Mouse (Mus musculus) left cerebral cortex, postnatal 14 days (tissue): ENCODE data around the gene Spag9. TPM values are rescaled to one million over a fixed set of nuclear protein-coding genes. Genes with fewer than 3 reads are reported as not detected.

Experiments
- DNase-seq, 2 experiments: peaks; one replicate each; pipeline ENCODE4 v3.0.0; 2021 to 2022; ENCODE audit warnings: low spot score in 2 of 2, mixed read lengths in 1 of 2
- intact Hi-C: fragments of 180-260 bp; cut with DNase I; formaldehyde crosslinking; loops from one replicate; pipeline ENCODE4 v1.15.1; 2025
- long read RNA-seq, 2 experiments: library from polyadenylated mRNA; stranded (forward); transcript quantifications; one replicate each; pipeline ENCODE4 v2.0.0; 2021
- total RNA-seq, 2 experiments: library from RNA; stranded (reverse); gene quantifications; 2 replicates each; pipeline ENCODE4 v1.2.3; 2021

Spag9 gene
- total RNA-seq: 100 to 1,000 TPM; 257 to 273 TPM
- long read RNA-seq, experiment 1, full-length matches to known transcripts: 4 of 40 reads
- long read RNA-seq, experiment 1, partial matches to known transcripts: 11 of 40 reads
- long read RNA-seq, experiment 1, other reads (novel, unspliced or antisense): 25 of 40 reads
- long read RNA-seq, experiment 2, full-length matches to known transcripts: 3 of 50 reads
- long read RNA-seq, experiment 2, partial matches to known transcripts: 27 of 50 reads
- long read RNA-seq, experiment 2, other reads (novel, unspliced or antisense): 20 of 50 reads

DNA sequence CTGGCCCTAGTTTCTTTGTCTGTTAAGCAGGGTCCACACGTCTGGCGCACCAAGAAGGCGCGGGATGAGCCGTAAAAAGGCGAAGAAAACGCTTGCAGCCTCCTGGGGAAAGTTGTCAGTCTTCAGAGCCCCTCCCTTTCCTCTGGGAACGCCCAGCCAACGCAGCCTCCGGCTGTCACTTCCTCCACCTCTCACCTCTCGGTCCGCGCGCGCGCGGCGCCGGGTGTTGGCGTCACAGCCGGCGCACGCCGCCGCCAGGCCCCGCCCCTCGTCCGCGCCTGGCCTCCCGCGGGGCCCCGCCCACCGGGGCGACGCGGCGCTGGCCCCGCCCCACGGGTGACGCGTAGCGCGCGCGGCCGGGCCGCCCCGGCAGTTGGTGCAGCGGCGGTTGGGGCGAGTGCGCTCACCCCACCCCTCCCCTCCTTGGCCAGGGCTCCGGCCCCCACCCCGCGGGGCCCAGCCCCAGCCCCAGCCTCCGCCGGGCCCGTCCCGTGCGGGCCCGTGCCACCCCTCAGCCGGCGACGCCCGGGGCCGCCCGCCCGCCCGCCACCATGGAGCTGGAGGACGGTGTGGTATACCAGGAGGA lies at the start of gene Spag9:
Gene Spag9, plus strand, starts transcription at position 372 of the 586 bp plus-strand sequence.
- intact Hi-C loops: loop anchor here (2.0 kb wide), 1 partner anchor 27 kb away; the partner anchor contains the start of genes Gm20390 and Nme1
- DNase-seq: peak; percentile 91

DNA sequence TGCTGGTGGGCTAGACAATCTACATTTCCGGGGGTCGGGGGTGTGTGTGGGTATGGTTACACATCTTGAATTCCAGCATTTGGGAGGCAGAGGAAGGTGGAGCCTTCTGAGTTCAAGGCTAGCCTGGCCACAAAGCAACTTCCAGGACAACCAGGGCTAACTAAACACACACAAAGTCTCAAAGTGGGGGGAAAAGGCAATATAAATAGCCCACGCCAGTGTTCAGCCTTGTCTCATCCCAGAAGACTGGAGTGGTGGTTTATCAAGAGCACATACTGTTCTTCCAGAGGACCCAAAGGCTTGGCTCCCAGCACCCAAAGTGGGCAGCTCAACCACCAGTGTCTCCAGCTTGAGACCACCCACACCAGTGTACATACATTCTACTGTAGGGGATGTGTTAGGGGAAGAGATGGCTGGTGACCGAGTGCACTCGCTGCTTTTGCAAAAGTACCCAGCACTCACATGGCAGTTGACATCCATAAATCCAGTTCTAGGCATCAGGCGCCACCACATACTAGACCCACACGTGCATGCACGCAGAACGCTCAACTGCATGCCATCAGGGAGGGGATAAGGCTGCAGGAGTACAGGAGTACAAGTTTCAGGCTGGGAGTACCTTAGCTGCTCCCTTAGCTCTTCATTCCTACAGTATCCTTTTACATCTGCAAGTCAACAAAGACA lies 46.9 kb upstream of the Spag9 start:
- intact Hi-C loops: no loop called here

DNA sequence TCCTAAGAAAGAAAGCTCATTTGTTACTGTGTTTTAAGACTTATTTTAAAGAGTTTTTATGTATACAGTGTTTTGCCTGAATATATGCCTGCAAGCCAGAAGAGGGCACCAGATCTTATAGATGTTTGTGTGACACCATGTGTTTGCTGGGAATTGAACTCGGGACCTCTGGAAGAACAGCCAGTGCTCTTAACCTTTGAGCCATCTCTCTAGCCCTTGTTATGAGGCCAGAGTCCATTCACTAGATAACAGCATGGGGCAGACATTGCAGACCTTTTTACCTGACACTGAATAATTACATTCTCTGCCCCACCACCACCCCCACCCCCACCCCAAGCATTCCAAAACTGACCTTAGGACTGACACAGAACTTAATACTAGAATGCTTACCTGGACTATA lies 45.8 kb upstream of the Spag9 start:
- no peak for DNase-seq
- intact Hi-C loops: no loop called here

More for the DNA sequence above, 46.9 kb upstream of the Spag9 start:
- no peak for DNase-seq

DNA sequence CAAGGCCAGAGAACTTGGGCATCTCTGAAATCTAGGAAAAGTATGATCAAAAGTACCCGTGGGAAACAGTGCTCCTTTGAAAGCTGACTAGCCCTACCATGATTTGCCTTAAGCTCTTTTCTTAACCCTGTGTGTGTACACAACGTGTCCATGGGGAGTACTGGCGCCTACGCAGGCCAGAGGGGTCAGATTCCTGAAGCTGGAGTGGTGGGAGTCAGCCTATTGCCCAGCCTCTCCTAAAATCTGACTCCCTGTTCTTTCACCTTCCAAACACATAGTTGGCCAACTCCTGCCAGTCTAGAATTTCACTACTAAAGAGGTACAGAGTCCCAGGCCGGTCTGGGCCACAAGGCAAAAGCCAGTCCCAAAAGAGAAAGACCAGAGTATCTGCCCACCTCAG lies 43.5 kb upstream of the Spag9 start:
- DNase-seq: no peak
- intact Hi-C loops: no loop called here

DNA sequence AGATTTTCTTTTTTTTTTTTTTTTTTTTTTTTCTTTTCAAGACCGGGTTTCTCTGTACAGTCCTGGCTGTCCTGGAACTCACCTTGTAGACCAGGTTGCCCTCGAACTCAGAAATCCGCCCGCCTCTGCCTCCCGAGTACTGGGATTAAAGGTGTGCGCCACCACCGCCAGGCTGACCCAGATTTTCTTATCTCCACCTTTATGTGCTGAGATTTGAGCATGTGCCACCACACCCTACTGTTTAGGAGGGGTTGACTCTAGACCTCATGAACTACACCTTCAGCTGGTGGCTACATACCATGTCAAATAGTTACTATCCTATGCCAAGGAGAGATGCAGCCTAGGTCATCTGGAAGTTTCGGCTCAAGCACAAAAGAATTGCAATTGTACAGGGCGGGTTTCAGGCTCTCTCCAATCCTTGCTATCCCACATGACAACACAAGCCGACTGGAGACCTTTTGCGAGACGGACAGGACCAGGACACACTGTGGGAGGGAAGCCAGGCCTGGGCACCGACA lies 41.1 kb upstream of the Spag9 start:
- no peak for DNase-seq
- intact Hi-C loops: no loop called here

DNA sequence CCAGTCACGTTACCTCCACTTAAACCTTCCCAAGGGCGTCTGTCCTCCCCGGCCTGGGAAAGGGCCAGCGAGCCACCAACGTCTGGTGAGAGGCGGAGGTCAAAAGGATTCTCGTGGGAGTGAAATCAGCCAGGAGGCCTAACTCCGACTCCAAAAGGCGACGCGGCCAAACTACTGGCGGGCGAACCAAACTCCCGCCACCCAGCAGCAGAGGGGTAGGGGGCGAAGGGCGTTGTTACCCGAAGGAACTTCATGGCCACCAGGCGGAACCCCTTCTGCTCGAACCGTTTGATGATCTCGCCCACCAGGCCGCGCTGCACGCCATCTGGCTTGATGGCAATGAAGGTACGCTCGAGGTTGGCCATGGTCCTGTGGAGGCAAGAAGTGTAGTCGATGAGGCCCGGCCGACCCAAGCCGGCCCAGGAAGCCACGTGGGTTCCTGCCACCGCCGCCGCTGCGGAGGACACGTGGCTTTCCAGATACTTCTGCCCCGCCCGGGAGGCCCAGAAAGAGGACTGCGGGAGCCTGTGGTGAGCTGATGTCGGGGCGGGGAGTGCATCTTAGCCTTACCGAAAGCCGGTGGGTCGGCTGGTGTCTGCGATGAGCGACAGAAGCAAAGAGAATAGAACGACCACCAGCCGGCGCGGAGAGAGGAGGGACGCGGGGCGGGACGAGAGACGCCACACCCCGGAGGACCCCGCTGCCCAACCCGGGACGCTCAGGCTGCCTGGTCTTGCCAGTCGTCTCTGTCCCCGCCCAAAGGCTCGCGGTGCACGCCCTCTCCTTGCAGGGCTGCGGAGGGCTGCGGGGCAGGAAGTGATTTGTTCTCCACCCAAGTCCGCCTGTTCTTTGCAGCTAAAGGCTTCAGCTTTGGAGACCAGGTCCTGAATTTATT lies 40.4 kb upstream of the Spag9 start:
- DNase-seq: peak; percentile 79 to 87
- intact Hi-C loops: no loop called here

DNA sequence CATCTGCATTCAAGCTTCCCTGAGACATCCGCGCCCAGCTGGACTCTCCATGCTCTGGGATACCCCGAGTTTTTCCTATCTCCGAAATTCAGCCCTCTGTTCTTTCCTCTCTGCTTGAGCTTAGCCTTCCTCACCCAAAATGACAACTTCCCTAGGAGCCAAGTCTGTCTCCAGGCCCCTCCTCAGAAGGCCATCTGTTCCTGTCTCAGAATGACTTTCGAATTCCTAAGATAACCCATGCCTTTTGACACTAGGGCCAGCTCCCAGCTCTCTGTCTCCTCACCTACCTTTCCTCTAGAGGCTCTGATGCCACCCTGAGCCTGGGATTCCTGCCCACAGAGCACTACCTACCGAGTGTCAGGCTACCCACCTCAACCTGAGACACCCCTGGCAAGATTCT lies 39.7 kb upstream of the Spag9 start, which contains the start of gene Nme2:
Gene Nme2, minus strand, starts transcription at position 101 of the 400 bp plus-strand sequence.
- no peak for DNase-seq
- intact Hi-C loops: no loop called here

DNA sequence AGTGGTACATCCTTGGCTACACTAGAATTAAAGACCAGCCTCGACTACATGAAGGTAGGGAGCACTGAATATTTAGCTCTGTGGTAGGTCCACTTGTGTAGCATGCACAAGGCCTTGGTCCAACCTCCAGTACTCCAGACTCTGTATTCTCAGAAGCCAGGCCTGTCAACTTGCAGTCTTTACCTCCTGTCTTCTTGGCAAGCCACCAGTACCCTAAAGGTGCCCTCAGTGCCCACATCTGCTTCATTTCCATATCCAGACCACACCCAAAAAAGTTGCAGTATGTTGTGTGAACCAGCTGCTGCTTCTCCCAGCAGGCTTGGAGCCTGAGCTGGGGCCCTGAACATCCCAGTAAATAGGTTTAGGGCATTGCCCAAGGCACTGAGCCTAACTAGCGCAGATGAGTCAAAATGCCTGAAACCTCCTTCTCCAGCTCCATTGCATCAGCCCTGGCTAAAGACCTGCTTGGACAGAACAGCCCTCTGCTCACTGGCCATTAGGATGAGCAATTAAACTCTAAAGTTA lies 38.8 kb upstream of the Spag9 start:
- intact Hi-C loops: no loop called here
- no peak for DNase-seq

DNA sequence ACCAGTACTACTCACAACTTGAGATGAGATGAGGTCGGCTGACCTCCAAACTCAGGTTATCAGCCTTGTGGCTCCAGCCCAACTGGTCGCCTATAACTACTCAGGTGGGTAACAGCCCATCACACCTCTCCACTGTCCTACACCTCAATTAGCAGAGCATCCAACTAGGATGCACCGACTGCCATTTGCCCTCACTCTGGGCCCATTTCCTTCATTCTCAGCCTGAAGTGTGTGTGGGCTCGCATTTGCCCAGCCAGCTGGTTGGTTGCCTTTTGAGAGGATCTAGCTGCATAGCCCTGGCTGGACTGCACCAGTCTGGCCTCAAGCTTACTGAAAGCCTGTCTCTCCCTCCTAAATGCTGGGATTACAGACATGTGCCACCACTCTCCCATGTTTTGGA lies 38.1 kb upstream of the Spag9 start:
- DNase-seq: no peak
- intact Hi-C loops: no loop called here

DNA sequence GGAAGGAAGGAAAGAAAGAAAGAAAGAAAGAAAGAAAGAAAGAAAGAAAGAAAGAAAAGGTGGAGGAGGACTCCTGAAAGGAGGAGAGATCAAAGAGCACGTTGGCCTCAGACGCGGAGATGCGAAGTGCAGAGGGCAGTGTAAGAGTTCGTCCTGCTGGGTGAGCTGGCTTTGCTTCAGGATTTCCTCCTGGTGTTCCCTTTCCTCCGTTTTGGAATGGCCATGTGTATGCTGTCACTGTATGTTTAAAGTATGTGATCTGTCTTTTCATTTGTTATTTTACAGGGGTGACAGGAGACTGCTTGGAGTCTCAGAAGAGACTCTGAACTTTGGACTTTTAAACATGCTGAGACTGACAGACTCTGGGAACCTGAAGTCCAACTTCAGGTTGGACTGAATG lies 34.4 kb upstream of the Spag9 start:
- intact Hi-C loops: loop anchor here (10.0 kb wide), 1 partner anchor 263 kb away; no protein-coding TSS in a partner anchor
- DNase-seq: no peak

DNA sequence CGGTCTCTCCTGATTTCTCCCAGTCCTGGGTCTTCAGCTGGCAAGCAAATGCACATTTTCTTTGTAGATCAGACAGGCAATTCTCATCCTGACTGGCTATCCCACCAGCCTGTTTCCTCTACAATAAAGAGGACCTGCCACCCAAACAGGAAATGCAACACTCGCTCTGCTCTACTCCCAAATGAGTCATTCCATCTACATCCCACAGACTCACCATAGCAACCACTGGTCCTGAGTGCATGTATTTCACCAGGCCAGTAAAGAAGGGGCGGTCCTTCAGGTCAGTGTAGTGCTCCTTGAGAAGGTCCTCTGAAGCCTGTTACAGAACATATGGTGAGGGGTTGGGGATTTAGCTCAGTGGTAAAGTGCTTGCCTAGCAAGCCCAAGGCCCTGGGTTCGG lies 32.9 kb upstream of the Spag9 start:
- no peak for DNase-seq
- intact Hi-C loops: loop anchor here (10.0 kb wide), 1 partner anchor 262 kb away; no protein-coding TSS in a partner anchor

DNA sequence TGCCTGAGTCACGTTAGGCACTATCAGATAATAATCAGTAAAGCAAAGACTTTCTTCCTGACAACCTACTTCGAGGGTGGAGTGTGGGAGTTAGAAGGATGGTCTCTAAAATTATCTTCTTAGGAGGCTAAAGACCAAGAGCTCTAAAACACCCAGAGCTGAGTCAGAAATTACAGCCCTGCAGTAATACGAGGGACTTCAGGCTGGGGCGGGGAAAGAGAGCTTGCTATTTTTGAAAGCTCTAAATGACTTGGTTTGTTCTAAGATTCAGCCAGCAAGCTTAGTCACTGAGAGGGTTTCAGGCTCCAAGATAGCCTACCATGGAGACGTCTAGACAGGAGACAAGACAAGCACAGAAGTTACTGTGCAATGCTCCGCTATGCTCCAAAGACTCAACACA lies 30.5 kb upstream of the Spag9 start:
- no peak for DNase-seq
- intact Hi-C loops: loop anchor here (10.0 kb wide), 1 partner anchor 259 kb away; no protein-coding TSS in a partner anchor

DNA sequence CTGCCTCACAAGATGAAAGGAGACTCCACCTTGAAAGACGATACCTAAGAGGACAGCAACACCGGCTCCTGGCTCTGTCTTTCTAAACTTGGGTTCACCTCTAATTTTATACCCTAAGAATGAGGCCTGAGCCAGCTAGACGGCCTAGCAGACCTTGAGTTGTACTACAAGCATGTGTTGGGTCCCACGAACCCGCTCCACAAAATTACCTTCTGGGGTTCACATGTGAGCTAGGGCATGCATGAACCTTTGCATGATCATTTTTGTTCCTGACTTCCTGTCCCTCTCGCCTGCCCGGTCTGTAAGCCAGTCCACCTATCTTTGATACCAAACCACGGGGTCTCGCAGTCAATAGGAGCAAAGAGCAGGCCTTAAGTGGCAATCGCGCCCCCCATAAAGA lies 28.5 kb upstream of the Spag9 start:
- DNase-seq: no peak
- intact Hi-C loops: loop anchor here (10.0 kb wide), 1 partner anchor 257 kb away; no protein-coding TSS in a partner anchor

DNA sequence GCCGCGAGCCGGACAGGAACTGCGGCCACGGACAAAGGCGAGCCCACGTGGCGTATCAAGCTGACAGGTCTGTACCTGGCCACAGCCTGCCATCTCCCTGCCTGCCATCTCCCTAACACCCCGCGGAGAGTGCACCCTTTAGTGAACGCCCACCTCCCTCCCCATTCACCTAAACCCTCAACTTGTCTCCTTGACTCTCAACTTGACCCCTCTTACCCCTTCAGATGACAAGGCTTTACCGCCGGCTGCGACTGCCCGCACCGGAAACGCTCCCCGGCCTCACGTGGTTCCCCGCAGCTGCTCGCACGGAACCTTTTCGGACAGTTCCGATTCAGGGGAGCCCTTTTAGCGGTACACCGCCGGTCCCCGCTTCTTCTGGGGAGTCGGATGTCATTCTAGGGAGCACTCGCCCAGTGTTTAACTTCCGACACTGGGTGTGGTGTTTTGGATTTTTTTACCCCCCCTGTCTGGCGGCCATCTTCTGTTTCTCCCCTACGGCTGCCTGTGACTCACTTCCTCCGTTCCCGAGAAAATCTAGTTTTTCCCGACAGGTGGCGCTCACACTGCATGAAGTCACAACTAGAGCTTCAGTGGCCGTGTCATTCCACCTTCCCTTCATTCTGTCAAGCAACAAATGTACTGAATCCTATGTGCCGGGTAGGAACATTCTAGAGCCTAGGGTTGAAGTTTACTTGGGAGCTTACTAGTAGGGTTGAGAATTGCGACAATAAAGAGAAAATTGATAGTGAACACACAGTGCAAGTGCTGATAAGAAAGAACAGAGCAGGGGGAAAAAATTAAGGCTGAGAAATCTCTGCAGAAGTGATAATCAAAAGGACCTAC lies 27.7 kb upstream of the Spag9 start, which contains the start of the genes Gm20390 and Nme1:
Gene Gm20390, minus strand, starts transcription at position 289 of the 843 bp plus-strand sequence.
Gene Nme1, minus strand, starts transcription at position 517 of the 843 bp plus-strand sequence.
- intact Hi-C loops: loop anchor here (2.0 to 10.0 kb wide), 3 partner anchors 27 to 257 kb away; no protein-coding TSS in a partner anchor
- peak; percentile 99 for DNase-seq

DNA sequence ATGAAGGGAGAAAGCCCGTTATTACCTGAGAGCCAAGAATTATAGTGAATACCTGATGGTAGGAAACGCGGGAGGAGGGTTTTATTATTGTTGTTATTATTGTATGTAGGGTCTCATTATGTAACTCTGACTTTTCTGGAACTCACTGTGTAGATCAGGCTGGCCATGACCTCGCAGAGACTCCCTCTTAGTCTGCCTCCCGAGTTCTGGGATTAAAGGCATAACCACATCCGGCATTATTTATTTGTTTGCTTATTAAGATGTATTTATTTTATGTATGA lies 27.1 kb upstream of the Spag9 start:
- DNase-seq: no peak
- intact Hi-C loops: loop anchor here (2.0 to 10.0 kb wide), 3 partner anchors 26 to 256 kb away; no protein-coding TSS in a partner anchor

DNA sequence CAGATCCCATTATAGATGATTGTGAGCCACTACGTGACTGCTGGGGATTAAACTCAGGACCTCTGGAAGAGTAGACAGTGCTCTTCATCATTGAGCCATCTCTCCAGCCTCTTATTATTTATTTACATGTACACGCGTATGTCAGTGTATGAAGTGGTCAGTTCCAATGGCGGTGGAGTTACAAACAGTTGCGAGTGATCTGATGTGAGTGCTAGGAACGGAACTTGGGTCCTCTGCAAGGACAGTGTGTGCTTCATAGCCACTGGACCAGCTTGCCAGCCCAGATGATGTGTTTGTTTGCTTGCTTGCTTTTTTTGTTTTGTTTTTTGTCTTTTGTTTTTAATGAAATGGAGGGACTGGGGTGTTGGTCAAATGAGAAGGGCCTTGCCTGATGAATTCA lies 26.7 kb upstream of the Spag9 start:
- DNase-seq: no peak
- intact Hi-C loops: loop anchor here (2.0 to 10.0 kb wide), 3 partner anchors 26 to 256 kb away; no protein-coding TSS in a partner anchor

DNA sequence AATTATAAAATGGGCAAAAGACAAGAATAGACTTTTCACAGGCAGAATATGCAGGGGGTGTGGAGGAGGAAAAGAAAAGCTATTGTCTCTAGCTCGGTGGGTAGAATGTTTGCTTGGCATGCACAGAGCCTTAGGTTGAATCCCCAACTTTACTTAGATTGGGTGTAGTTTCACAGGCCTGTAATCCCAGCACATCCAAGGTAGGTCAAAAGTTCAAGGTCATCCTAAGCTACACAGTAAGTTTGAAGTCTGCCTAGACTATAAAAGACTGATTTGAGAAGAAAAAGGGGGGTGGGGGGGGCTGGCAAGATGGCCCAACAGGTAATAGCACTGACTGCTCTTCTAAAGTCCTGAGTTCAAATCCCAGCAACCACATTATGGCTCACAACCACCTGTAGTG lies 26.1 kb upstream of the Spag9 start:
- DNase-seq: no peak
- intact Hi-C loops: loop anchor here (2.0 to 10.0 kb wide), 3 partner anchors 25 to 255 kb away; no protein-coding TSS in a partner anchor

DNA sequence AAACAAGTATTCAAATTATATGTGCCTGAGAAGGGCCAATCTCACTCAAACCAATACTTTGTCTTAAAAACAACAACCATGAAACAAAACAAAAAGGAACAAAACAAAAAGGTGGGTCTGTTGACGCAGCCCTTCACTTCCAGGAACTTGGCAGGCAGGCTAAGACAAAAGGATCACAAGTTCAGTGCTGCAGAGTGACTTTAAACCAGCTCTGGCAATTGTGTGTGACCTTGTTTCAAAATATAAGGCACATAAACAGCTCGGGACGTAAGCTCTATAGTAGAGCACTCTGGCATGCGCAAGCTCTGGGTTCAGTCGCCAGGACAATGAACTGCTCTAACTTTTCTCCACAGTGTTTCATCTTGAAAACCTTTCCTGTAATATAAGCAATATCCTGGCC lies 22.9 kb upstream of the Spag9 start:
- intact Hi-C loops: no loop called here

More for the DNA sequence above, 22.9 kb upstream of the Spag9 start:
- DNase-seq: no peak
